8 mouse cellular contexts compared by ENCODE assay signal in the genomic region with DNA sequence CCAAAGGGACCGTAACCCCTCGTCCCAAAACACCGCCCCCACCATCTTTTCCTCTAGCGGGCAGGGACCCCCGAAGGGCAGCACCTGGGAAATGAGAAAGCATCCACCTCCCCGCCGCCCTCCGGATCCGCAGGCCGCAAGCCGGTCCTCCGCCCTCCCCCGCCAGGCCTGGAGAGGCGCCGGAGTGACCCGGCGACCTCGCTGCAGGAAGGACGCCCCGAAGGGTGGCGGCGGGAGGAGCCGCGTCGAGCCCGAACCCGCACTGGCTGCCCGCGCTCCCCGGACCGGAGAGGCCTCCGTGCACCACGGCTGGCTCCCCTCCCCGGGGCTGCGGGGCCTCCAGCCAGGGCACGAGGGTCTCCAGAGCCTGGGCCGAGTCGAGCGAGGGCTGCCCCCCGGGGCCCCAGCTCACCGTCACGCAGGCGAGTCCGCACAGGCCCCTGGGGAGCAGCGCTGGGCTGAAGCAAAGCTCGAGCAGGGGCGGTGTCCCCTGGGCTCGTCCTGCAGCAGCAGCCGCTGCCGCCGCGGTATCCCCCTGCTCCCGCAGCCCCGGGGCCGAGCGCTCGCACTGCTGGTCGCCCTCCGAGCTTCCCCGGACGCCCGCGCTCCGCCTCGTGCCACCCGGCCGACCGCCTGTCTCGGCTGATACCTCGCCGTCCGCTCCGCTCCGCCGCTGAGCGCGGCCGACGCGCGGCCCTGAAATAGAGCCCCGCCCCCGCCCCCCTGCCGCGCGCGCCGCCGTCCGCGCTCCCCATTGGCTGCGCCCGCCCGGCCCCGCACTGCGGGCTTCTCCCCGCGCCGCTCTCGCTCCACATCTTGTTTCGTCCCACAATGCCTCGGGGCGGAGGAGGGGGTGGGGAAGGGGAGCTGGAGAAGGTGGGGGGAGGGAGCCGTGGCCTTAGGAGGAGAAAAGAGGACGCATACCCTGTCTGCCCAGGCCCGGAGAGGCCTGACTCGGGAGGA. TPM values are rescaled to one million over a fixed set of nuclear protein-coding genes. Genes with fewer than 3 reads are reported as not detected.
DNase-seq lines count a peak whose midpoint lies in the region; ATAC-seq and TF ChIP-seq lines count a peak whose summit lies in the region.

A gene (minus strand): TSS at position 703 of the 963 bp plus-strand sequence.

- H3K27me3 ChIP-seq in Patski: no peaks in the 10 kb centered on the region
- H3K27me3 ChIP-seq in hindbrain, embryonic 10.5 days (ENCODE audit: insufficient read depth, poor library complexity, severe bottlenecking): no peaks in the 10 kb centered on the region
- no peaks in the 10 kb centered on the region for H3K27me3 ChIP-seq in lung, postnatal 0 days (replicated peaks; ENCODE audit: insufficient read depth, low read length)

- H3K4me1 ChIP-seq in hindbrain, embryonic 10.5 days (replicated peaks): peaks cover 40% of the 10 kb centered on the region
- peaks cover 14% of the 10 kb centered on the region; the same call in 1 of the 2 replicates for H3K4me1 ChIP-seq in lung, postnatal 0 days (ENCODE audit: insufficient read depth, low read depth, low read length)

- H3K4me2 ChIP-seq in lung, postnatal 0 days (replicated peaks; ENCODE audit: low read depth, low read length): peak within 1 kb of the TSS; percentile 95

- TF ChIP-seq EP300 in lung, postnatal 0 days (IDR thresholded peaks at IDR 0.05): no peak

- CTCF ChIA-PET in Patski (lab: Charles Lee): interaction anchor here (1.2 to 4.2 kb wide), 4 partner anchors 12 to 217 kb away, joined by 5 to 24 read pairs (median 6); a partner anchor contains a TSS

- under 1% methylated on average over 107 of the region's 107 CpGs for WGBS in hindbrain, embryonic 10.5 days
- WGBS in lung, postnatal 0 days: 1% methylated on average over 58 of the region's 107 CpGs

- DNase-seq in Patski (ENCODE audit: low read depth, low spot score): peak; percentile 30
- DNase-seq in cerebellum, adult 9-11 months: peak; percentile 91
- DNase-seq in frontal cortex, adult 2 months (ENCODE audit: extremely low spot score in 1 of 2, low spot score in 1 of 2): peak; percentile 67 to 89
- peak; percentile 96 for DNase-seq in hindbrain, embryonic 10.5 days (ENCODE audit: low spot score)
- peak; percentile 87 to 91 for DNase-seq in layer of hippocampus, postnatal 10 days (ENCODE audit: low spot score in 2 of 2)
- DNase-seq in lung, postnatal 0 days (ENCODE audit: low spot score): peak; percentile 95
- DNase-seq in ovary, postnatal 14 days (ENCODE audit: low spot score): peak; percentile 74
- peak; percentile 78 to 80 for DNase-seq in thymus, postnatal 10 days (ENCODE audit: low spot score in 2 of 2)

- in situ Hi-C loops in Patski (cut with MboI; ENCODE audit: low pct_unique_long_range_greater_than_20kb): loop anchor here (5.0 kb wide), 1 partner anchor 60 kb away; a partner anchor contains a TSS

- TF ChIP-seq CTCF in Patski (IDR thresholded peaks at IDR 0.05): no peak
- no peak for TF ChIP-seq CTCF in lung, postnatal 0 days (IDR thresholded peaks at IDR 0.05)

- peak; percentile 82 for ATAC-seq in Patski
- ATAC-seq in lung, postnatal 0 days: peak; percentile 95

- peak within 1 kb of the TSS; percentile 100 for H3K4me3 ChIP-seq in hindbrain, embryonic 10.5 days
- peak within 1 kb of the TSS; percentile 88 for H3K4me3 ChIP-seq in lung, postnatal 0 days (ENCODE audit: low read depth, low read length)

- no peaks in the 10 kb centered on the region for H3K9me3 ChIP-seq in hindbrain, embryonic 10.5 days
- no peaks in the 10 kb centered on the region for H3K9me3 ChIP-seq in lung, postnatal 0 days (ENCODE audit: low read length)

- peak within 1 kb of the TSS; percentile 99 for H3K27ac ChIP-seq in hindbrain, embryonic 10.5 days
- peak within 1 kb of the TSS; percentile 92 for H3K27ac ChIP-seq in lung, postnatal 0 days (ENCODE audit: low read length)

- H3K9ac ChIP-seq in lung, postnatal 0 days (replicated peaks; ENCODE audit: low read depth): peak within 1 kb of the TSS; percentile 60

- peaks cover 34% of the 10 kb centered on the region for H3K36me3 ChIP-seq in hindbrain, embryonic 10.5 days
- peaks cover 6% of the 10 kb centered on the region; the same call in 1 of the 2 replicates for H3K36me3 ChIP-seq in lung, postnatal 0 days (ENCODE audit: insufficient read depth, low read length)

- POLR2A ChIA-PET in Patski (lab: Charles Lee): interaction anchor here (1.6 kb wide), 1 partner anchor 65 kb away, joined by 5 read pairs; no protein-coding TSS in a partner anchor

RNA-seq across cellular contexts. Expression of the gene that starts here (rescaled TPM):
- polyA plus RNA-seq in Patski (2021): 150 TPM
- 344 and 374 TPM in 2 replicates for polyA plus RNA-seq in frontal cortex, adult 2 months (2012; rRNA removed)
- 29.4 and 39.9 TPM in 2 replicates for polyA plus RNA-seq in hindbrain, embryonic 10.5 days (2016; fragmentation: Nextera tagmentation; extraction: Ambion mirVana)
- 100 to 1,000 TPM; 368 to 386 TPM for total RNA-seq in layer of hippocampus, postnatal 10 days (2021)
- 12.3 and 14.5 TPM in 2 replicates for polyA plus RNA-seq in lung, postnatal 0 days (2015; fragmentation: Nextera tagmentation; extraction: Ambion mirVana)

Comparison
In these comparisons a context has a peak if more than half of its experiments do, and no peak if none do; other contexts are left out.
1. Peak in every context shown above with its lines: DNase-seq, ATAC-seq, H3K4me3 ChIP-seq and H3K27ac ChIP-seq.
2. DNase-seq: peak in every context shown above with its lines; median percentile 96 in hindbrain, embryonic 10.5 days; 95 in lung, postnatal 0 days; 91 in cerebellum, adult 9-11 months; 89 in layer of hippocampus, postnatal 10 days; 79 in thymus, postnatal 10 days; 78 in frontal cortex, adult 2 months; 74 in ovary, postnatal 14 days; 30 in Patski.